Mouse (Mus musculus) intestine, postnatal 0 days (tissue): ENCODE data around the gene Ccdc34. TPM values are rescaled to one million over a fixed set of nuclear protein-coding genes. Genes with fewer than 3 reads are reported as not detected.
A peak's percentile ranks its signal among the peaks of the same experiment; 100 is the strongest.

Experiments
- ATAC-seq: fragments of 200-750 bp; cut with Nextera tagmentation; 2 replicates; pipeline ENCODE4 v1.8.0; 2017; ENCODE audit warnings: mild to moderate bottlenecking, moderate TSS enrichment, moderate library complexity
- H3K27ac ChIP-seq: fragments of 300-500 bp; sonication (generic); 2 replicates; pipeline ENCODE4 v1.5.1; 2014; ENCODE audit warnings: mild to moderate bottlenecking, low read depth, low read length, moderate library complexity
- H3K27me3 ChIP-seq: fragments of 300-500 bp; sonication (generic); replicated peaks from 2 replicates; pipeline ENCODE4 v1.6.1; 2014; ENCODE audit warnings: low read length, mixed read lengths; ENCODE audit not compliant: control insufficient read depth, insufficient read depth
- H3K36me3 ChIP-seq: fragments of 300-500 bp; sonication (generic); 2 replicates; pipeline ENCODE4 v1.6.1; 2014; ENCODE audit warnings: mild to moderate bottlenecking, moderate library complexity; ENCODE audit not compliant: control insufficient read depth, insufficient read depth
- H3K4me1 ChIP-seq: fragments of 300-500 bp; sonication (generic); replicated peaks from 2 replicates; pipeline ENCODE4 v1.6.1; 2014; ENCODE audit warnings: antibody characterized with exemption, low read length, mixed read lengths; ENCODE audit not compliant: control insufficient read depth, insufficient read depth
- H3K4me2 ChIP-seq: fragments of 300-500 bp; sonication (generic); replicated peaks from 2 replicates; pipeline ENCODE4 v1.6.1; 2014; ENCODE audit warnings: low read depth, mild to moderate bottlenecking, moderate library complexity
- H3K4me3 ChIP-seq: fragments of 300-500 bp; sonication (generic); 2 replicates; pipeline ENCODE4 v1.5.1; 2014; ENCODE audit warnings: low read depth, low read length
- H3K9ac ChIP-seq: fragments of 300-500 bp; sonication (generic); 2 replicates; pipeline ENCODE4 v1.6.1; 2014; ENCODE audit warnings: mild to moderate bottlenecking, low read depth, low read length
- H3K9me3 ChIP-seq: fragments of 300-500 bp; sonication (generic); 2 replicates; pipeline ENCODE4 v1.6.1; 2016; ENCODE audit warnings: mixed run types; ENCODE audit not compliant: control insufficient read depth
- CTCF ChIP-seq: sonication (generic); IDR thresholded peaks from 2 replicates; pipeline ENCODE4 v1.5.1; 2016; ENCODE audit warnings: low read depth, mild to moderate bottlenecking, control low read depth, antibody characterized with exemption, moderate library complexity
- WGBS: fragments of 180-500 bp; shearing (Covaris S2); extraction: QIAGEN DNeasy Blood & Tissue Kit; methylation state at CpG from one replicate; pipeline ENCODE4 v1.1.7; 2014; 5-methylcytosine and 5-hydroxymethylcytosine counted together
- polyA plus RNA-seq: library from polyadenylated mRNA; unstranded; fragments of >200 nt; fragmentation: Nextera tagmentation; extraction: Ambion mirVana; gene quantifications from 2 replicates; pipeline ENCODE4 v1.2.1, GENCODE M21; 2015

The Ccdc34 gene
- polyA plus RNA-seq, 1 experiment from 2014 or later, result 25.3 TPM

- no peak overlapping the region for H3K27ac ChIP-seq
- H3K9me3 ChIP-seq, result no peaks in the 10 kb centered on the region
- no peak overlapping the region for H3K4me2 ChIP-seq
- no peak for TF ChIP-seq CTCF
- no peaks in the 10 kb centered on the region for H3K36me3 ChIP-seq
- no peak overlapping the region for H3K4me3 ChIP-seq
- H3K4me1 ChIP-seq, result 0 out of 2 replicates have a peak, but pooled peaks cover 8% of the 10 kb centered on the region
- no peak for ATAC-seq
- H3K9ac ChIP-seq, result no peak overlapping the region
- H3K27me3 ChIP-seq, result no peaks in the 10 kb centered on the region
- WGBS, result 63% methylated on average over 2 of the region's 2 CpGs
Measured at GRCm38 (mm10) chr2:110176761-110177400, 159.3 kb downstream of the Ccdc34 start.

DNA sequence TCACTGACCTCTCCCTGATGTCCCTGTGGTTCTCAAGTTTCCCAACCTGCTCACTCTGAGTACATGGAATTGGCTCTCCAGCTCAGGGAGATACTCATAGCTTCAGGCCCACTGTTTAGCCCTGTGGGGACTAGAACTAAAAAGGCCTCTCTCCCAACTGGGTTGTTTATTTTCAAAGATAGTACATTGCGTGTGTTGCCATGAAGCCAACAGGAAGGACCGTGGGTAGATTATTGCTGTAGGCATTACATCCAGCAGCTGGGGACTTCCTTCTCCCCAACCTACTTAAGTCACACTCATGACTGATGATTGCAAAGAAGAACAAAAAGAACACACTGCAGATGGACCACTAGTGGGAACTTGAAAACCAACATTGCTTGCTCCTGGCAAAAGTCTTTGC is 159.8 kb downstream of the Ccdc34 start:
- Histone ChIP-seq H3K9ac (no peak overlapping the region), H3K27me3 (no peaks in the 10 kb centered on the region), H3K36me3 (no peaks in the 10 kb centered on the region), H3K27ac (no peak overlapping the region), H3K4me1 (0 out of 2 replicates have a peak, but pooled peaks cover 8% of the 10 kb centered on the region), H3K4me3 (no peak overlapping the region), H3K9me3 (no peaks in the 10 kb centered on the region), H3K4me2 (no peak overlapping the region)
- ATAC-seq, result no peak
- WGBS, result 33% methylated on average over 2 of the region's 2 CpGs
- TF ChIP-seq CTCF, result no peak

GRCm38 (mm10) chr2:110177879-110178278 is 160.3 kb downstream of the Ccdc34 start:
- Histone ChIP-seq H3K9me3 (no peaks in the 10 kb centered on the region), H3K27me3 (no peaks in the 10 kb centered on the region), H3K4me2 (no peak overlapping the region), H3K9ac (no peak overlapping the region), H3K4me1 (0 out of 2 replicates have a peak, but pooled peaks cover 8% of the 10 kb centered on the region), H3K27ac (no peak overlapping the region), H3K36me3 (no peaks in the 10 kb centered on the region), H3K4me3 (no peak overlapping the region)
- WGBS, result 51% methylated on average over 7 of the region's 7 CpGs
- ATAC-seq, result no peak
- TF ChIP-seq CTCF, result no peak

GRCm38 (mm10) chr2:110179669-110180315 is 162.2 kb downstream of the Ccdc34 start:
- Histone ChIP-seq H3K27ac (0 out of 2 replicates have a peak overlapping the region, but pooled peaks have one; percentile 6), H3K36me3 (no peaks in the 10 kb centered on the region), H3K4me2 (no peak overlapping the region), H3K9me3 (no peaks in the 10 kb centered on the region), H3K4me1 (0 out of 2 replicates have a peak, but pooled peaks cover 8% of the 10 kb centered on the region), H3K9ac (no peak overlapping the region), H3K27me3 (no peaks in the 10 kb centered on the region), H3K4me3 (no peak overlapping the region)
- no peak for TF ChIP-seq CTCF
- peak; percentile 31 for ATAC-seq
- 29% methylated on average over 10 of the region's 10 CpGs for WGBS

DNA sequence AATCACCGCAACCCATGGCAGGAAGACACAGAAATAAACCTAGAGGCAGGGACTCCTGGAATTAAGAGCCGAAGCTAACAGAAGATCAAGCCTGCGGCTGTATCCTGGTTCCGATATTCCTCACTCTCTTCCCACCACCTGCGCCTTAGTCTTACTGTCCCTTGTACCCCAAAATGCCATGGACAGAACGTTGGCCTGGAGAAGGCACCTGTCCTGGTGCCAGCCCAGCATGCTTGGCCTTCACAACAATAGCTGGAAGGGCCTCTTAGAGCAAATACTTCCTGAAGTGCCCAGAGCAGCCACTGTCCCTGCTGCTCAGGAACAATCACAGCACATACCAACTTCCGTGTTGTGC is 162.7 kb downstream of the Ccdc34 start:
- Histone ChIP-seq H3K27ac (no peak overlapping the region), H3K4me3 (no peak overlapping the region), H3K27me3 (no peaks in the 10 kb centered on the region), H3K36me3 (no peaks in the 10 kb centered on the region), H3K4me1 (0 out of 2 replicates have a peak, but pooled peaks cover 8% of the 10 kb centered on the region), H3K4me2 (no peak overlapping the region), H3K9me3 (no peaks in the 10 kb centered on the region), H3K9ac (no peak overlapping the region)
- ATAC-seq, result 0 out of 2 replicates have a peak, but pooled peaks have one; percentile 15
- 56% methylated on average over 7 of the region's 7 CpGs for WGBS
- TF ChIP-seq CTCF, result no peak

- H3K4me2 ChIP-seq, result no peak overlapping the region
- H3K27ac ChIP-seq, result no peak overlapping the region
- no peak for TF ChIP-seq CTCF
- ATAC-seq, result no peak
- no peaks in the 10 kb centered on the region for H3K36me3 ChIP-seq
- WGBS, result 74% methylated on average over 6 of the region's 6 CpGs
- 0 out of 2 replicates have a peak, but pooled peaks cover 8% of the 10 kb centered on the region for H3K4me1 ChIP-seq
- H3K9me3 ChIP-seq, result no peaks in the 10 kb centered on the region
- no peak overlapping the region for H3K4me3 ChIP-seq
- H3K27me3 ChIP-seq, result no peaks in the 10 kb centered on the region
- no peak overlapping the region for H3K9ac ChIP-seq
Measured at GRCm38 (mm10) chr2:110181666-110182065, 164.0 kb downstream of the Ccdc34 start.
